Mouse (Mus musculus) neural tube, embryonic 14.5 days (tissue): ENCODE results near the gene Rbp1. TPM values are rescaled to one million over a fixed set of nuclear protein-coding genes. Genes with fewer than 3 reads are reported as not detected.

ENCODE experiments used
- ATAC-seq: fragments of 200-750 bp; cut with Nextera tagmentation; 2 replicates; pipeline ENCODE4 v1.8.0; 2017; ENCODE audit warnings: low read depth, mild to moderate bottlenecking, moderate TSS enrichment, moderate library complexity
- H3K27ac ChIP-seq: fragments of 300-500 bp; sonication (generic); 2 replicates; pipeline ENCODE4 v1.5.1; 2014; ENCODE audit warnings: low read depth, mild to moderate bottlenecking, control low read depth, low read length, moderate library complexity, mixed read lengths
- H3K27me3 ChIP-seq: fragments of 300-500 bp; sonication (generic); 2 replicates; pipeline ENCODE4 v1.6.1; 2014; ENCODE audit warnings: low read length; ENCODE audit not compliant: control insufficient read depth, insufficient read depth
- H3K36me3 ChIP-seq: fragments of 300-500 bp; sonication (generic); 2 replicates; pipeline ENCODE4 v1.6.1; 2014; ENCODE audit warnings: low read length, mixed read lengths; ENCODE audit not compliant: control insufficient read depth, insufficient read depth
- H3K4me1 ChIP-seq: fragments of 300-500 bp; sonication (generic); 2 replicates; pipeline ENCODE4 v1.6.1; 2014; ENCODE audit warnings: low read length; ENCODE audit not compliant: control insufficient read depth, insufficient read depth
- H3K4me2 ChIP-seq: fragments of 300-500 bp; sonication (generic); 2 replicates; pipeline ENCODE4 v1.6.1; 2014; ENCODE audit warnings: mild to moderate bottlenecking, low read depth, low read length, control low read depth
- H3K4me3 ChIP-seq: fragments of 300-500 bp; sonication (generic); 2 replicates; pipeline ENCODE4 v1.5.1; 2014; ENCODE audit warnings: low read depth, low read length, control low read depth, mixed read lengths
- H3K9ac ChIP-seq: fragments of 300-500 bp; sonication (generic); replicated peaks from 2 replicates; pipeline ENCODE4 v1.6.1; 2014; ENCODE audit warnings: low read depth, mild to moderate bottlenecking, control low read depth, low read length, mixed read lengths
- H3K9me3 ChIP-seq: fragments of 300-500 bp; sonication (generic); 2 replicates; pipeline ENCODE4 v1.6.1; 2016; ENCODE audit warnings: low read length; ENCODE audit not compliant: control insufficient read depth
- WGBS: fragments of 180-500 bp; shearing (Covaris S2); extraction: QIAGEN DNeasy Blood & Tissue Kit; methylation state at CpG from one replicate; pipeline ENCODE4 v1.1.7; 2014; 5-methylcytosine and 5-hydroxymethylcytosine counted together
- polyA plus RNA-seq: library from polyadenylated mRNA; unstranded; fragments of >200 nt; fragmentation: Nextera tagmentation; extraction: Ambion mirVana; gene quantifications from 2 replicates; pipeline ENCODE4 v1.2.1, GENCODE M21; 2014

The Rbp1 gene
- polyA plus RNA-seq, 1 experiment from 2014 or later = 49.1 TPM

DNA sequence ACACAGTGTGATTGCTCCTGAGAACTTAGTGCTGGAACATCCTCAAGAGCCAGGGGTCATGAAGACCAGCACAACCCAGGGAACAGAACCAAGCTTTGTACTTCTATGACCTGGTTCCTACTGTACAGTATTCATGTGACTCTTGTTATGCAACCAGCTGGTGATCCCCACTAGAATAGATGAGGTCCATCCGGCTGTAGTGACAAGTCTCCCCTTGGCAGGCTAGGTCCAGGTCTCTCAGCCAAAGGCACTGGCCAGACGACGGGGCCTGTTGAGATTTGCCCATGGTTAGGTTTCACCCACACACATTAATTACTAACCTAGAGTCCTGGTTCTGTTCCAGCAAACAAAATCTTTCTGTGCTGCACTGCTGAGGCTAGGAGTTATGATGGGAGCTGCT lies 4.4 kb upstream of the Rbp1 start:
- no peak overlapping the region for H3K27ac ChIP-seq
- 91% methylated on average over 3 of the region's 3 CpGs for WGBS
- no peaks in the 10 kb centered on the region for H3K9me3 ChIP-seq
- H3K36me3 ChIP-seq = no peaks in the 10 kb centered on the region
- ATAC-seq = no peak; the same call in 1 of the 2 replicates
- no peak overlapping the region for H3K4me2 ChIP-seq
- no peaks in the 10 kb centered on the region for H3K27me3 ChIP-seq
- no peak overlapping the region for H3K9ac ChIP-seq
- no peaks in the 10 kb centered on the region for H3K4me1 ChIP-seq
- no peak overlapping the region for H3K4me3 ChIP-seq

DNA sequence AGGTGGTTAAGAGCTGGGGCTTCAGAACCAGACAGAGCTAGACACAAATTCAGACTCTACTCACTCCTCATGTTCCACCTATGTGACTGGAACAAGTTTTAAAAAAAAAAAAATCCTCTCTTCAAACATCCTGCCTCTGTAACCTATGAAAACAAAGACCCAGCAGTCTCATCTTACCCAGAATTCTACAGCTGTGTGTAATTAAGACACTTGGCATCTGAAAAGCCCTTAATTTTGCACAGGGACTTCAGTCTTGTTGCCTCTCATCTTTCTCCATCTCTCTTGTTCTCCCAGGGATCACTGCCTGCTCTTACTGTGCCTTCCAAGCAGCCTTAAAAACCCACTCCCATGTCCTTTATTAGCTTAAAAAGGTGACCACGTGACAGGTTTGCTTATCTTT lies 2.1 kb upstream of the Rbp1 start:
- Histone ChIP-seq H3K9me3 (no peaks in the 10 kb centered on the region), H3K4me1 (peaks cover 8% of the 10 kb centered on the region; the same call in 1 of the 2 replicates), H3K9ac (no peak overlapping the region), H3K36me3 (no peaks in the 10 kb centered on the region), H3K27ac (no peak overlapping the region), H3K27me3 (no peaks in the 10 kb centered on the region), H3K4me3 (no peak overlapping the region), H3K4me2 (no peak overlapping the region)
- 73% methylated on average over 1 of the region's 1 CpGs for WGBS
- no peak for ATAC-seq

DNA sequence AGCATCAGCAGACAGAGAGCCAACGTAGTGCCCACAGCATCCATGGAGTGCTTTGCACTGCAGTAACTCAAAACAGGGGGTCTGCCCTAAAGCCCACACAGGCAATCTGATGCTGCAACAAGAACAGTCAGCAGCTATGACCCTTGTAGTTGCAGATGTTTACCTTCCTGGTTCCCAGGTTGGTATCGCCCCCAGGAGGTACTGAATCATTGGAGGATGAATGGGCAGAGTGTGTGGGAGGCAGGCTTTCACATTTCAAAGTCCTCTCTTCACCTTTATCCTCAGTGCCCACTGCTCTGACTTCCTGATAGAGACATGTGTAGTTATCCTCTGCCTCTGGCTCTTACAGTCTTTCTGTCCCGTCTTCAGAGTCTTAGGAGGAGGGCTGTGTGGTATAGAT lies 858 bp upstream of the Rbp1 start:
- 67% methylated on average over 3 of the region's 3 CpGs for WGBS
- H3K36me3 ChIP-seq = no peaks in the 10 kb centered on the region
- H3K9ac ChIP-seq = no peak overlapping the region

DNA sequence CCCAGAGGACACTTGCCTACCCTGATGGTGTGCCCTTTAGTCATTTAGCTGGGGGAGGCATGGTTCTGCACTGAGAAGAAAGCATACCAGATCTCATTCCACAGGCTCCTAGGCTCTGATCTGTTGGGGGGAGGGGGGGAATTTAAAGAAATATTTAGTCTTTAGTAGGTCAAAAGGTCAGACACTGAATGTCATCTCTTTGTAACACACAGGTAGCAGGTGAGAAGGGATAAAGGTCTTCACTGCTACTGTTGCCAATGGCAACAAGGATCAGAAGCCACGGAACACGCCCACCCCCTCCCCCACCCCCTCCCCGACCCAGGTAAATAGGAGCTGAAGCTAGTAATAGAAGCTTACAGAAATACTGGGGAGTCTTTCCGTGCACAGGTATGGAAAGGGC lies 930 bp downstream of the Rbp1 start:
- Histone ChIP-seq H3K27ac (no peak overlapping the region), H3K9ac (no peak overlapping the region), H3K9me3 (no peaks in the 10 kb centered on the region), H3K4me1 (peaks cover 12% of the 10 kb centered on the region), H3K4me3 (peak overlapping the region; percentile 56), H3K27me3 (no peaks in the 10 kb centered on the region), H3K36me3 (no peaks in the 10 kb centered on the region), H3K4me2 (peak overlapping the region; percentile 71; the same call in 1 of the 2 replicates)
- WGBS = 20% methylated on average over 4 of the region's 4 CpGs
- ATAC-seq = no peak

More for the DNA sequence above, 858 bp upstream of the Rbp1 start:
- Histone ChIP-seq H3K27ac (no peak overlapping the region), H3K4me2 (no peak overlapping the region), H3K9me3 (no peaks in the 10 kb centered on the region), H3K4me1 (peaks cover 8% of the 10 kb centered on the region; the same call in 1 of the 2 replicates), H3K4me3 (no peak overlapping the region), H3K27me3 (no peaks in the 10 kb centered on the region)
- no peak for ATAC-seq

DNA sequence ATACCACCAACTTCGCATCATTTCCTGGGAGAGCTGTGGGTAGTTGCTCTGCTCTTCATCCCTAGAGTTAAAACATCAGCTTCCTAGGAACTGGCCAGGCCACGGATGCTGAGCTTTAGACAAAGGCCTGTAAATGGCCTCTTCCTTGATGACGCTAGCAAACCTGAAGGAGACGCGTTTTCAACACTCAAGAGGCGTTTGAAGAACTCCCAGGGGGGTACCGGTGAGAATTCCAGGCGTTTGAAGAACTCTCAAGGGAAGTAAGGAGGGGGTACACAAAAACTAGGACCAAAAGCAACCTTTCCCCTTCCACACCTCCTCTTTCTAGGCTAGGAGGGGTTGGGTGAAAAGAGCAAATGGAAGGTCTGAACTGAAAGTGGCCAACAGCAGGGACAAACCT lies 1.5 kb downstream of the Rbp1 start:
- no peaks in the 10 kb centered on the region for H3K9me3 ChIP-seq
- H3K36me3 ChIP-seq = no peaks in the 10 kb centered on the region
- peak overlapping the region; percentile 73 for H3K27ac ChIP-seq
- 2% methylated on average over 8 of the region's 8 CpGs for WGBS
- ATAC-seq = no peak
- H3K4me2 ChIP-seq = peak overlapping the region; percentile 71
- H3K27me3 ChIP-seq = no peaks in the 10 kb centered on the region
- peaks cover 16% of the 10 kb centered on the region for H3K4me1 ChIP-seq
- peak overlapping the region; percentile 56 for H3K4me3 ChIP-seq
- H3K9ac ChIP-seq = peak overlapping the region; percentile 60

DNA sequence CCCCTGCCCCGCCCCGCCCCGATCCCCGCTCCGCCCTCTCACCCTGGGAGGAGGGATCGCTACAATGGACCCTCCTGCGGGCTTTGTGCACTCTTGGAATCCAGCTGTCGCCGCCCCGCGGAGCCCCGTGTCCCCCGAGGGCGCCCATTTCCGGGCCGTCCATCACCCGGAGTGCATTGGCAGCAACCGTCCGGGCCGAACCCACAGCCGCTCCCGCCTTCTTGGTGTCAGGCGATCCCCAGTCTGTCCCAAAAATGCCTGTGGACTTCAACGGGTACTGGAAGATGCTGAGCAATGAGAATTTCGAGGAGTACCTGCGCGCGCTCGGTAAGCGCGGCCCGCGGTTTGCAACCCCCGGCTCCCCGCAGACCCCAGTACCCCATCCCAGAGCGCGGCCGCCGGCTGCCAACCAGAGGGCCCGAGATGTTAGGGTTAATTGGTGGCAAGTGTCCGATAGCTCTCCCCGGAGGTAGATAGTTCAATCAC lies 2.0 kb downstream of the Rbp1 start:
- H3K9ac ChIP-seq = peak overlapping the region; percentile 60
- H3K4me3 ChIP-seq = peak overlapping the region; percentile 56
- peak overlapping the region; percentile 73 for H3K27ac ChIP-seq
- H3K4me1 ChIP-seq = peaks cover 19% of the 10 kb centered on the region
- no peaks in the 10 kb centered on the region for H3K36me3 ChIP-seq
- 2% methylated on average over 42 of the region's 42 CpGs for WGBS
- ATAC-seq = peak; percentile 56
- no peaks in the 10 kb centered on the region for H3K27me3 ChIP-seq
- H3K9me3 ChIP-seq = no peaks in the 10 kb centered on the region
- peak overlapping the region; percentile 71 for H3K4me2 ChIP-seq

DNA sequence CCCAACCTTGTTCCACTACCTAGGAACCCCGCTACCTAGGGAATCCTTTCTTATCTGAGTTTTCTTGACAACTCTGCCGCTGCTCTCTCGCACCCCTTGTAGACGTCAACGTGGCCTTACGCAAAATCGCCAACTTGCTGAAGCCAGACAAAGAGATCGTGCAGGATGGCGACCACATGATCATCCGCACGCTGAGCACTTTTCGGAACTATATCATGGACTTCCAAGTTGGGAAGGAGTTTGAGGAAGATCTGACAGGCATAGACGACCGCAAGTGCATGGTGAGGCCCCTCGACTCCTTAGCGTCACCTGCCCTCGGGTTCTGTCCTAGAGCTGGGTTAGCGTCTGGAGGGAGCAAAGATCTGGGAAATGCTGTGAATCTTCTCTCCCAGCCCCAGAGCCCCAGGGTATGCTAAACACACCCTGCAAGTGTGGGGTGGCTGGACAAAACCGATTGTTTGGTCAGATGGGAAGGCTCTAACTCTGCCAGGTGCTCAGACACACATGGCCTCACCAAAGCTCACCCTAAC lies 2.7 kb downstream of the Rbp1 start:
- WGBS = 7% methylated on average over 19 of the region's 19 CpGs
- Histone ChIP-seq H3K4me3 (peak overlapping the region; percentile 56), H3K4me2 (peak overlapping the region; percentile 71), H3K36me3 (no peaks in the 10 kb centered on the region), H3K27ac (no peak overlapping the region; the same call in 1 of the 2 replicates), H3K9ac (peak overlapping the region; percentile 60; the same call in 1 of the 2 replicates), H3K4me1 (peaks cover 19% of the 10 kb centered on the region), H3K9me3 (no peaks in the 10 kb centered on the region), H3K27me3 (no peaks in the 10 kb centered on the region)
- ATAC-seq = no peak

DNA sequence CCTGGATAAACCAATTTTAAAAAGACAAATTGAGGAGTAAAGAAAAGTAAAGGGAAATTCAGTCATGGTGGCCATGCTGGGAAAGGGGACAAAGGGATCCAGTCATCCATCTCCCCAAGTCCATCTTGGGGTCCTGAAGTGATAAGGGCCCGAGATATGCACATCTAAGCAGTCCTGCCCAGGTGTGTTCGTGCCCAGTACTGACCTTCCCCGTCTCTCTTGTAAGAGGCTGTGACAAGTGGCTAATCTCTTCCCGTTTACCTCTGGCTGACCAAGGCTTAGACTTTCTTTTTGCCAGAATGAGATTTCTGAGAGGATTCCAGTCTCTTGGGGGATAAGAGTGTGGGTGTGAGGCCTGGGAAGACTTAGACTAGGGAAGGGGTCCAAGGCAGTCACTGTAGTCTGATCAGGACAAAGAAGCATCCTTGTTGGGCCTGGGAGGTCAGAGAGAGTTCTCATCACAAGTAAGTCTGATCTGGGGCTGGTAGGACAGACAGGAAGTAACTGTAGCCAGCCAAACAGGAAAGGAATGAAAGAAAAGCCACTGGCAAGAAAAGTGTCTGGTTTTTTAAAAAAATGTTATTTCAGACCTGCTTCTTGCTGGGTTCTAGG lies 5.3 kb downstream of the Rbp1 start:
- no peak for ATAC-seq
- H3K4me2 ChIP-seq = peak overlapping the region; percentile 71

DNA sequence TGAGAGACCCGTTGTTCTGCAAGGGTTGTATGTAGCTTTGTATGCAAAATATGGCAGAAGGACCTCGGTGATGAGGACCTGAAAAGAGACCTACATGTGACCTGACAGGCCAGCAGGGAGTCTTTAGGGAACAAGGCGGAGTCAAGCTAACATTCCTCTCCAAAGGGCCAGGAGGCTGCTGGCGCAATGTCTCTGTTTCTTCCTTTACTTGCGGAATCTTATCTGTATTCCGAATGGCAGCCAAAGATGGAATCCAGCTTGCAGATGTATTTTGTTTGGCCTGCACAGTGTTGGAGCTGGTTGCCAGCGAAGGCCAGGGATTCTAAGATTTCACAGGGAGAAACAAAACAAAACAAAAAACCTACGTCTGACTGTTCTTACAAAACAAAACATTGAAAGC lies 6.0 kb downstream of the Rbp1 start:
- 57% methylated on average over 8 of the region's 8 CpGs for WGBS
- peak overlapping the region; percentile 71; the same call in 1 of the 2 replicates for H3K4me2 ChIP-seq
- H3K4me1 ChIP-seq = peaks cover 24% of the 10 kb centered on the region
- H3K9me3 ChIP-seq = no peaks in the 10 kb centered on the region
- no peak overlapping the region for H3K4me3 ChIP-seq
- no peak for ATAC-seq
- no peaks in the 10 kb centered on the region for H3K27me3 ChIP-seq
- no peaks in the 10 kb centered on the region for H3K36me3 ChIP-seq
- H3K9ac ChIP-seq = no peak overlapping the region
- no peak overlapping the region for H3K27ac ChIP-seq

More for the DNA sequence above, 5.3 kb downstream of the Rbp1 start:
- WGBS = 82% methylated on average over 4 of the region's 4 CpGs
- Histone ChIP-seq H3K9ac (peak overlapping the region; percentile 8; the same call in 1 of the 2 replicates), H3K4me3 (peak overlapping the region; percentile 16; the same call in 1 of the 2 replicates), H3K9me3 (no peaks in the 10 kb centered on the region), H3K27ac (peak overlapping the region; percentile 2; the same call in 1 of the 2 replicates), H3K36me3 (no peaks in the 10 kb centered on the region), H3K4me1 (peaks cover 22% of the 10 kb centered on the region), H3K27me3 (no peaks in the 10 kb centered on the region)
